Comparison of ENCODE assay signal across 10 mouse cellular contexts in genomic region chr12:72976172-72976571, GRCm38 (mm10). TPM values are rescaled to one million over a fixed set of nuclear protein-coding genes. Genes with fewer than 3 reads are reported as not detected.
DNase-seq lines count a peak whose midpoint lies in the region; ATAC-seq and TF ChIP-seq lines count a peak whose summit lies in the region.
"Had no signal": no experiment of that assay in that cellular context is flagged by ENCODE, and none has a peak within 500 bp of the region (broad histone marks: within the 10 kb centered on the region; RNA-seq: fewer than 3 reads in every experiment).

No protein-coding gene starts in this region.

- H3K4me3 ChIP-seq in kidney, postnatal 0 days (replicated peaks; ENCODE audit: low read depth, low read length): peak overlapping the region; percentile 21; the same call in 1 of the 2 replicates
- peak overlapping the region; percentile 33 for H3K4me3 ChIP-seq in forebrain, embryonic 10.5 days
- H3K4me3 ChIP-seq in intestine, postnatal 0 days (ENCODE audit: low read depth, low read length): peak overlapping the region; percentile 21; the same call in 1 of the 2 replicates
- H3K4me3 ChIP-seq in neural tube, embryonic 12.5 days: no peak overlapping the region; the same call in 1 of the 2 replicates

- peak overlapping the region; percentile 48 for H3K4me2 ChIP-seq in kidney, postnatal 0 days (ENCODE audit: low read length)
- H3K4me2 ChIP-seq in intestine, postnatal 0 days (replicated peaks; ENCODE audit: low read depth): peak overlapping the region; percentile 60
- H3K4me2 ChIP-seq in neural tube, embryonic 12.5 days (replicated peaks): peak overlapping the region; percentile 49

- TF ChIP-seq CTCF in kidney, postnatal 0 days (IDR thresholded peaks at IDR 0.05; ENCODE audit: low read depth): no peak
- no peak for TF ChIP-seq CTCF in intestine, postnatal 0 days (IDR thresholded peaks at IDR 0.05; ENCODE audit: low read depth)

- H3K9me3 ChIP-seq in kidney, postnatal 0 days (replicated peaks; ENCODE audit: low read length): no peaks in the 10 kb centered on the region
- no peaks in the 10 kb centered on the region for H3K9me3 ChIP-seq in forebrain, embryonic 10.5 days
- no peaks in the 10 kb centered on the region for H3K9me3 ChIP-seq in intestine, postnatal 0 days (ENCODE audit: control insufficient read depth)
- no peaks in the 10 kb centered on the region for H3K9me3 ChIP-seq in neural tube, embryonic 12.5 days

- H3K4me1 ChIP-seq in kidney, postnatal 0 days (replicated peaks; ENCODE audit: insufficient read depth, low read length): no peaks in the 10 kb centered on the region
- peaks cover 12% of the 10 kb centered on the region for H3K4me1 ChIP-seq in forebrain, embryonic 10.5 days
- no peaks in the 10 kb centered on the region for H3K4me1 ChIP-seq in intestine, postnatal 0 days (replicated peaks; ENCODE audit: control insufficient read depth, insufficient read depth, low read length)
- H3K4me1 ChIP-seq in neural tube, embryonic 12.5 days: no peaks in the 10 kb centered on the region

- DNase-seq in kidney, postnatal 0 days (ENCODE audit: low spot score): no peak
- no peak for DNase-seq in kidney, adult 9 months
- no peak for DNase-seq in forebrain, embryonic 10.5 days (ENCODE audit: extremely low spot score, low spot score)
- no peak for DNase-seq in thymus, postnatal 4 days
- DNase-seq in layer of hippocampus, adult 9-10 months (ENCODE audit: low spot score): no peak
- no peak for DNase-seq in spleen, postnatal 36 days (ENCODE audit: low spot score in 2 of 2)

- no peaks in the 10 kb centered on the region for H3K36me3 ChIP-seq in kidney, postnatal 0 days (ENCODE audit: insufficient read depth, low read length)
- H3K36me3 ChIP-seq in forebrain, embryonic 10.5 days (replicated peaks): no peaks in the 10 kb centered on the region
- H3K36me3 ChIP-seq in intestine, postnatal 0 days (ENCODE audit: control insufficient read depth, insufficient read depth): no peaks in the 10 kb centered on the region
- H3K36me3 ChIP-seq in neural tube, embryonic 12.5 days: no peaks in the 10 kb centered on the region

- 5% methylated on average over 7 of the region's 7 CpGs for WGBS in kidney, postnatal 0 days
- 4% methylated on average over 7 of the region's 7 CpGs for WGBS in forebrain, embryonic 10.5 days
- 9% methylated on average over 7 of the region's 7 CpGs for WGBS in intestine, postnatal 0 days
- 6% methylated on average over 7 of the region's 7 CpGs for WGBS in neural tube, embryonic 12.5 days

- ATAC-seq in kidney, postnatal 0 days (replicated peaks; ENCODE audit: low FRiP score, low read depth): no peak
- ATAC-seq in intestine, postnatal 0 days: no peak
- ATAC-seq in neural tube, embryonic 12.5 days (ENCODE audit: low FRiP score, low read depth): no peak

- H3K9ac ChIP-seq in kidney, postnatal 0 days (ENCODE audit: low read depth, low read length): no peak overlapping the region
- H3K9ac ChIP-seq in intestine, postnatal 0 days (ENCODE audit: low read depth, low read length): no peak overlapping the region
- H3K9ac ChIP-seq in neural tube, embryonic 12.5 days: no peak overlapping the region

- H3K27ac ChIP-seq in kidney, postnatal 0 days: no peak overlapping the region
- H3K27ac ChIP-seq in forebrain, embryonic 10.5 days: no peak overlapping the region
- H3K27ac ChIP-seq in intestine, postnatal 0 days (ENCODE audit: low read depth, low read length): no peak overlapping the region
- H3K27ac ChIP-seq in neural tube, embryonic 12.5 days: no peak overlapping the region

- no peaks in the 10 kb centered on the region for H3K27me3 ChIP-seq in kidney, postnatal 0 days (ENCODE audit: insufficient read depth, low read length)
- peaks cover 62% of the 10 kb centered on the region for H3K27me3 ChIP-seq in forebrain, embryonic 10.5 days (ENCODE audit: poor library complexity, severe bottlenecking)
- no peaks in the 10 kb centered on the region for H3K27me3 ChIP-seq in intestine, postnatal 0 days (replicated peaks; ENCODE audit: control insufficient read depth, insufficient read depth, low read length)
- H3K27me3 ChIP-seq in neural tube, embryonic 12.5 days (replicated peaks): peaks cover 17% of the 10 kb centered on the region; the same call in 1 of the 2 replicates

RNA-seq across cellular contexts. Expression of gene 4930447C04Rik, which starts 35.6 kb away (rescaled TPM):
- 0.55 and 0.60 TPM in 2 replicates for polyA plus RNA-seq in kidney, postnatal 0 days (2015; fragmentation: Nextera tagmentation; extraction: Ambion mirVana)
- polyA plus RNA-seq in forebrain, embryonic 10.5 days (2016; fragmentation: Nextera tagmentation; extraction: Ambion mirVana): 2.6 and 3.8 TPM in 2 replicates
- 0.59 and 0.61 TPM in 2 replicates for polyA plus RNA-seq in intestine, postnatal 0 days (2015; fragmentation: Nextera tagmentation; extraction: Ambion mirVana)
- 3.5 and 3.6 TPM in 2 replicates for polyA plus RNA-seq in neural tube, embryonic 12.5 days (2016; fragmentation: Nextera tagmentation; extraction: Ambion mirVana)
- polyA plus RNA-seq: kidney, adult 2 months; spleen, adult 2 months had no signal

RNA-seq across cellular contexts. Expression of gene Six6, which starts 36.5 kb away (rescaled TPM):
- polyA plus RNA-seq in kidney, postnatal 0 days (2015; fragmentation: Nextera tagmentation; extraction: Ambion mirVana): not detected in 2 replicates
- 3.2 and 8.0 TPM in 2 replicates for polyA plus RNA-seq in forebrain, embryonic 10.5 days (2016; fragmentation: Nextera tagmentation; extraction: Ambion mirVana)
- not detected in 2 replicates for polyA plus RNA-seq in intestine, postnatal 0 days (2015; fragmentation: Nextera tagmentation; extraction: Ambion mirVana)
- polyA plus RNA-seq in neural tube, embryonic 12.5 days (2016; fragmentation: Nextera tagmentation; extraction: Ambion mirVana): not detected in 2 replicates
- polyA plus RNA-seq: kidney, adult 2 months; spleen, adult 2 months had no signal
